Mouse (Mus musculus): ENCODE measurements around the gene Tnni2.

DNA sequence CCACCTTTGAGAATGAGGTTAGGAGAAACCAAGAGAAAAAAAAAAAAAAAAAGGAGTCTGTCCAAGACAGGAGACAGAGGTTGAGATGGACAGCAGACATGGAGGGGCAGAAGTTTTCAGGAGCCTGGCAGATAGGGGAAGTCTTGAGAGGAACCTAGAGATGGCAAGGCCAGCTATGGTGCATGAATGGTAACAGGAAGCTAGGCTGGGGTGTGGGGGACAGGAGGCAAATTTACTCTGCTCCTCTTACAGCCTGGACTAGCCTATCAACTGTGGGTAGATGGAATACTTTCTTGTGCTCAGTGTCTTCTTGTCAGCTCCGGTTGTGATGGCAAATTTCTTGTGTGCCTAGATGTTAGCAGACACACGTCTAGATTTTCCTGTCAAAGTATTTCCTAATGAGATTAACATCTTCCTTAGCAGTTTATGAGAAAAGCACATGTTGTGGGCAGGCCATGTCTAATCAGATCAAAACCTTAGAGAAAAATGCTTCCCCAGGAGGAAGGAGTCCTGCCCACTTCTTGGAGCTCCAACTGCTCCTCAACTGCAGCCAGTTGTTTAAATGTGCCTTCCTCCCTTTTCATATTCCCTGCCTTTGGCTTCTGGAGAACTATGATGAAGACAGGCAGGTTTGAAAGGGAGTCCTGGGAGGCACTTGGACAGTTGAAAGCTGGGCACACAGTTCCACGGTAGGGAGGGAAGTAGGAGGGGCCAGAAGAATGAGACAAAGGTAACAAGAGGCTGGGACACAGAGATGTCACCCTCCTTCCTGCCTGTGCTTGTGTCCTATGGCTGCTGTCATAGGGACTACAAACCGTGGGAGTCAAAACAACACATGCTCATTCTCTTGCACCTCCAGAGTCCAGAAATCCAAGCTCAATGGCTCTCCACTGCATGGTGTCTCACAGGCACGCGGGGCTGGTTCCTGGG is 47.1 kb upstream of the Tnni2 start:
- TF ChIP-seq GATA1 (IDR thresholded peaks at IDR 0.05; ENCODE audit: low read length) (no peak), TAL1 (IDR thresholded peaks at IDR 0.05; ENCODE audit: low read length) (no peak)
